Mouse (Mus musculus) kidney, embryonic 16.5 days (tissue): ENCODE results near the gene Cerkl. TPM values are rescaled to one million over a fixed set of nuclear protein-coding genes. Genes with fewer than 3 reads are reported as not detected.

Experiments used
- ATAC-seq: fragments of 200-750 bp; cut with Nextera tagmentation; 2 replicates; pipeline ENCODE4 v1.8.0; 2017; ENCODE audit warnings: moderate TSS enrichment; ENCODE audit not compliant: low FRiP score, low TSS enrichment
- H3K27ac ChIP-seq: fragments of 300-500 bp; sonication (generic); 2 replicates; pipeline ENCODE4 v1.5.1; 2014; ENCODE audit warnings: low read length
- H3K27me3 ChIP-seq: fragments of 300-500 bp; sonication (generic); 2 replicates; pipeline ENCODE4 v1.6.1; 2014; ENCODE audit warnings: low read length, control low read depth, mixed read lengths; ENCODE audit not compliant: insufficient read depth
- H3K36me3 ChIP-seq: fragments of 300-500 bp; sonication (generic); 2 replicates; pipeline ENCODE4 v1.6.1; 2014; ENCODE audit warnings: low read length, control low read depth, mixed read lengths; ENCODE audit not compliant: insufficient read depth
- H3K4me1 ChIP-seq: fragments of 300-500 bp; sonication (generic); 2 replicates; pipeline ENCODE4 v1.6.1; 2014; ENCODE audit warnings: low read length, control low read depth, mixed read lengths; ENCODE audit not compliant: insufficient read depth
- H3K4me2 ChIP-seq: fragments of 300-500 bp; sonication (generic); replicated peaks from 2 replicates; pipeline ENCODE4 v1.6.1; 2014; ENCODE audit warnings: low read depth, low read length
- H3K4me3 ChIP-seq: fragments of 300-500 bp; sonication (generic); 2 replicates; pipeline ENCODE4 v1.5.1; 2014; ENCODE audit warnings: mild to moderate bottlenecking, low read length
- H3K9ac ChIP-seq: fragments of 300-500 bp; sonication (generic); replicated peaks from 2 replicates; pipeline ENCODE4 v1.6.1; 2014; ENCODE audit warnings: low read length
- H3K9me3 ChIP-seq: fragments of 300-500 bp; sonication (generic); 2 replicates; pipeline ENCODE4 v1.6.1; 2016; ENCODE audit warnings: low read length, control low read depth
- WGBS: fragments of 180-500 bp; shearing (Covaris S2); extraction: QIAGEN DNeasy Blood & Tissue Kit; methylation state at CpG from one replicate; pipeline ENCODE4 v1.1.7; 2014; 5-methylcytosine and 5-hydroxymethylcytosine counted together
- polyA plus RNA-seq: library from polyadenylated mRNA; unstranded; fragments of >200 nt; fragmentation: Nextera tagmentation; extraction: Ambion mirVana; gene quantifications from 2 replicates; pipeline ENCODE4 v1.2.1, GENCODE M21; 2015

Cerkl gene
- polyA plus RNA-seq, 1 experiment from 2014 or later: 1.8 TPM

DNA sequence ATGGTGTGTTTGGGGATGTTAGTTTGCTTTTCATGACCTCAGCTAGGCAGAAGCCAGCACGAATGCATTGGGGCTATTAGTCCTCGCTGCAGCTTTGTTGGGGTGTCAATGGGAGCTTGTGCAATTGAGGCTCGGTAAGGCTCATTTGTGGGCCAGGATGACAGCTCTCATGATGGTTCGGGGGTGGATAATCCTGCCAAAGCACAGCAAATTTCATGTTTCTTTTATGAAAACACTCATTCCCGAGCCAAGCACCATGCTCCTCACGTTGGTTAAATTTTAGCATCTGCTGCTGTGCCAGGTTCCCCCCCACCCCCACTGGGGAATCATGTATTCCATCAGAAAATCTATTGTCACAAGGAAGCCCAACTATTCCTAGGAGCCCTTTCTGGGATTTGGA is 164.2 kb downstream of the Cerkl start:
- Histone ChIP-seq H3K4me3 (no peak overlapping the region), H3K27me3 (no peaks in the 10 kb centered on the region), H3K4me2 (no peak overlapping the region), H3K9me3 (no peaks in the 10 kb centered on the region), H3K4me1 (no peaks in the 10 kb centered on the region), H3K9ac (no peak overlapping the region), H3K27ac (no peak overlapping the region), H3K36me3 (no peaks in the 10 kb centered on the region)
- ATAC-seq: no peak
- 70% methylated on average over 6 of the region's 6 CpGs for WGBS

DNA sequence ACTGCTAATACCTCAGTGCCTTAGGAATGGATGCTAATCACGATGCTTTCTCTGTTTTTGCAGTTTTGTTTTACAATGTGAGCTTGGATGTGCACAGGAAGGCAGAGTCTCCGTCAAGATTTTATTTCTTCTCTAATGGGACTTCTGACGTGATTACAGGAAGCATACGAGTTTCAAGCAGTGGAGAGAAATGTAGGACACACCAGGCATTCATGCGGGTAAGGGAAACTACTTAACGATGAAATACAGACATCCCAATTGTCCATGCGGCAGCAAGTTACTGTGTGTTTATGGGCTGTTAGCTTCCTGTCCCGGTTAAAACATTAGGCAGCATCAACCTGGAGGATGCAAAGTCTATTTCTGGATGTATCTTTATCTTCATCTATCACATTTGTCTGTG is 164.7 kb downstream of the Cerkl start:
- no peak overlapping the region for H3K27ac ChIP-seq
- no peaks in the 10 kb centered on the region for H3K36me3 ChIP-seq
- no peaks in the 10 kb centered on the region for H3K27me3 ChIP-seq
- WGBS: 42% methylated on average over 8 of the region's 8 CpGs
- H3K4me1 ChIP-seq: no peaks in the 10 kb centered on the region
- no peak overlapping the region for H3K9ac ChIP-seq
- H3K4me2 ChIP-seq: no peak overlapping the region
- no peak for ATAC-seq
- H3K9me3 ChIP-seq: no peaks in the 10 kb centered on the region
- H3K4me3 ChIP-seq: no peak overlapping the region

DNA sequence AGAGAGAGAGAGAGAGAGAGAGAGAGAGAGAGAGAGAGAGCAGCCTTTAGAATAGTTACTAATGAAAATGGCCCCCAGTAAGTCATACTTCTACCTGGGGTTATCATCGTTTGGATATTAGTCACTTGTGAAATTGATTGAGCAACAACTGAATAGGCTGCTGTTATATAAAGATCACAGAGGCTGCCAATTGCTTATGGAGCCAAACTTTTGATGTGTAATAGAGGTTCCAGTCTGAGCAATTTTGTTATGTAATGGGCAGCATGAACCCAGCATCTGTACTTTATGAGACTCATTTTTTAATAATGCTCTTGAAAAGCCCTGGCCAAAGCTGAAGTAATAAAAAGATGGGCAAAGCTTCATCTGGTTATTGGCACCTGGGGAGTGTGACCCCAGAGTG is 166.4 kb downstream of the Cerkl start:
- WGBS: 66% methylated on average over 1 of the region's 1 CpGs
- no peak overlapping the region for H3K9ac ChIP-seq
- no peak for ATAC-seq

DNA sequence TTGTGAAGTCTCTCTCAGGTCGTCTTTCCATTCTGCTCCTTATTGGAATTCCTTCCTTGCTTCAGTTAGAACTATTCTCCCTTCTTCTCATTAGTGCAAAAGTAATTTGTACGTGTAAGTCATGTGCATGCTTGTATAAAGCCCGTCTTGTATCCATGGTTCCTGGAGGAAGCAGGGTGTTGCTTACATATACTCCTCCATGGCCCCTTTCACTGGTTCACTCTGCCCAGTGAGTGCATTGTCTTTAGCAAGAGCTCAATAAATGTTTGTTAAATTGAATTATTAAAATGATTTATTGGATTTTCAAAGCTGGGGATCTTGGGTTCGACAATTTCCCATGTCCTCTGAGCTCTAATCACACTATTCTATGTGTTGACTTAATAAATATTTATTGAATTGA is 172.4 kb downstream of the Cerkl start:
- 0 out of 2 replicates have a peak, but pooled peaks cover 5% of the 10 kb centered on the region for H3K36me3 ChIP-seq
- H3K4me2 ChIP-seq: no peak overlapping the region
- no peaks in the 10 kb centered on the region for H3K4me1 ChIP-seq
- WGBS: 86% methylated on average over 4 of the region's 4 CpGs
- no peak for ATAC-seq
- no peaks in the 10 kb centered on the region for H3K27me3 ChIP-seq
- H3K27ac ChIP-seq: no peak overlapping the region
- H3K4me3 ChIP-seq: no peak overlapping the region
- H3K9me3 ChIP-seq: no peaks in the 10 kb centered on the region
- no peak overlapping the region for H3K9ac ChIP-seq

More for the DNA sequence above, 166.4 kb downstream of the Cerkl start:
- H3K36me3 ChIP-seq: no peaks in the 10 kb centered on the region
- no peaks in the 10 kb centered on the region for H3K4me1 ChIP-seq
- H3K4me2 ChIP-seq: no peak overlapping the region
- no peaks in the 10 kb centered on the region for H3K9me3 ChIP-seq
- no peak overlapping the region for H3K4me3 ChIP-seq
- no peak overlapping the region for H3K27ac ChIP-seq
- H3K27me3 ChIP-seq: no peaks in the 10 kb centered on the region

Other genes starting within 250 kb of the Cerkl start
- gene Itga4, start 201.4 kb downstream of the Cerkl start, polyA plus RNA-seq: 4.2 and 5.0 TPM in 2 replicates
- gene Neurod1, start within 50 bp of the Cerkl start, polyA plus RNA-seq: not detected in 2 replicates
- gene Itprid2, start 178.6 kb upstream of the Cerkl start, polyA plus RNA-seq: 22.5 and 22.6 TPM in 2 replicates